Mouse (Mus musculus): Measurements from ENCODE around the gene Etnppl.

- TF ChIP-seq POLR2A (IDR thresholded peaks at IDR 0.05; ENCODE audit: extremely low read depth, insufficient read depth, low read length) (no peak), CTCF (IDR thresholded peaks at IDR 0.05; ENCODE audit: extremely low read depth, insufficient read depth, low read length) (no peak)
These were observed 34.2 kb upstream of the Etnppl start for GRCm38 (mm10) chr3:130582903-130583664.
